Mouse (Mus musculus) lung, adult 18-20 months (tissue): Measurements from ENCODE around the gene Rbm4.
"Not testable (repeated sequence)": the region's sequence is repeated elsewhere in the genome, so short reads cannot be mapped to it uniquely, and the experiment has no call there.

Experiments
- DNase-seq, 2 experiments: peaks; one replicate each; pipeline ENCODE4 v3.0.0; 2022; ENCODE audit warnings: mixed read lengths in 2 of 2

Rbm4 gene

DNA sequence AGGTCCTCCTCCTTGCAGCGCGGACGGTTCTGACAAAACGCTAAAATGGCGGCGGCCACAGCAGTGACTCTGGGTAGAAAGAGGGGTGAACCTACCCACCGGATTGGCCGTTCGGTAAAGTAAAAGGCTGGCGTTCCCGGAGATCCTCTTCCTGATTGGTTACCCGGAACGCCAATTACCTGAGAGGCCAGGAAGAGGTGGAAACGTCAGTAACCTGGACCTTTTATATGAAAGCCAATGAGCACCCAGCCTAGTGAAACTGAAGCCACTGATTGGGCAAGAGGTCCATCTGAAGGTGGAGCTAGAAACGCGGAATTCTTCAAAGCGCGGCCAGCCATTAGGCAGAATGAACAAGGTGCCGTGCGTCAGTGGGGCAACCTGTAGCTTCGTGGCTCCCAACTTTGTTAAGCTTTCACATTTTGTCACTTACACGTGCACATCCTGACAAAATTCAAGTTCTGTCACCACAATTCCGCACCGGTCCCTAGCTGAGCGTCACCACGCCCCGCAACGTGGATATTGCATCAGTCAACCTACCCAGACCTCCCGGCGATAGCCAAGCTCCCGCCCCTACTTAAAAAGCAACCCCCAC lies at the start of gene Rbm4:
Gene Rbm4, minus strand, starts transcription at position 71 of the 592 bp plus-strand sequence.
- peak; percentile 99 for DNase-seq

DNA sequence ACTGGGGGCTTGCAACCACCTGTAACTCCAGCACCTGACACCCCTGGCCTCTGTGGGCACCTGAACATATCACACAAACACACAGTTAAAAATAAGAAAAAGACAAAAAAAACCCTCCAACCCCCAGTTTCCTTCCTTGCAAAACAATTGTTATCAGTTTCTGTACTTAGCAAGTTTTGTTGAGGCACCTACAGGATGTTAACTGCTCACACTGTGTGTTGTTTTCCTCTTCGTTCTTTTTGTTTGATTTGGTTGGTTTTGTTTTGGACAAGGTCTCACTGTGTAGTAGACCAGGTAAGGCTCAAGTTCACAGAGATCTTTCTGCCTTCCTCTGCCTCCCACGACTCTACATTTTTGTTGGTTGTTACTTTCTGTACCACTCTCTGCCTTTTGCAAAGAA lies 48.9 kb upstream of the Rbm4 start:
- no peak for DNase-seq

DNA sequence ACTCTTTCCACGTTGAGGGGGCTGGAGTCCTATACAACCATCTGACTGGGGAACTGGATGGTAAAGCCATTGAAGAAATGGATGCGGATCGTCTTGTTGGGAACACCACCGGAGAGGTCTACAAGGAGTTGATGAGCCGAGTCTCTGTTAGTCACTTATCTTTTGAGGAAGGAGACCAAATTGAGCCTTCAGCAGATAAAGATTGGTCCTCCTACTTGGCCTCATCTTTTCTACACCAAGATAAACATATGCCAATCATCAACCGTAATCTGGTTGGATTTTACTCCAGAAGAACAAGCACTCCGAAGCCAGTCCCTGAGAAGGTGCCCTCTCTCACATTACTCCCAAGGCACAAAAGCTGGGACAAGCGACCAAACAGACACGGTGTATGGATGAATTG lies 47.1 kb upstream of the Rbm4 start:
- no peak for DNase-seq

DNA sequence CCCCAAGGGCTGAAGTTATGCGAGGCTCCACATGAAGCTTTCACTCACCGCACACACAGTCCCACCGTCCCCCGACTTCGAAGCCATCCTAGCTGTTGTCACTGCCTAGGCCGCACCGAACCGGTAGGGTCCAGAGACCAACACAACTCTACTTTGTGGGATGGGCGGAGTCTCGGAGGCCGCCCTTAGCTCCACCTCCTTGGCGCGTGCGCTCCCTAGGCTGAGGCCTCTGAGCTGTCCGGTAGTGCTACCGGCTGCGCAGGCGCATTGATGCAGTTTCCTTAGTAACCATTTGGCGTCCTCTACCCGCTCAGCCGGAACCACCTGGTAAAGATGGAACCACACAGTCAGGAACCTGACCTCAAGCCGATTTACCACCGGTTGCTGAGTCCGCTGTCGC lies 45.4 kb upstream of the Rbm4 start, which contains the start of the genes Ccs and Ccdc87:
Gene Ccs, minus strand, starts transcription at position 184 of the 400 bp plus-strand sequence.
Gene Ccdc87, plus strand, starts transcription at position 218 of the 400 bp plus-strand sequence.
- peak; percentile 98 for DNase-seq

DNA sequence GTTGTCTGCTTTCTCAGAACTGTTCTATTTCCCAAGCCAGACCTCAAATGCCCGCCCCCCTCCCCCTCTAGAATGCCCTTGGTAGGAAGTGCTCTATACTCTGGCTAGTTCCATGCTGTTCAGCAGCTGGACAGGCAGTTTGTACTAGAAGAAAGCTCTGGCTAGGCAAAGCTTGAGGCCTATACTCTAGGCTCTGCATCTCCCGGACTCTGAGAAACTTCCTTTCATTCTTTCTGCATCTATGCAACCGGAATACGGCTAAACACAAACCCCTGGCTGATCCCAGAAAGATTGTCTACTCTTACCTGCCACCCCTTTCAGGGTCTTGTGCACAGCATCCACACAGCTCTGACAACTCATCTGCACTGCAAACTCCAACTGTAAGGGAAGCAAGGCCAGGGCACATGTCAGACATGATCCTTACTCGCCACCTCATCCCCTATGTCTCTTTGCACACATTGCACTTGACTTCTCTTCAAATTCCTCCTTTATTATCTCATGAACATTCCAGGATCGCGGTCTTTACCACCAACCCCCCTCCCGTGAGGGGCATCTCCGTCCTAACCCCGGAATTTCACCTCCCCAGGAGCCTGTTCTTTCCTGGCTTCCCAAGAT lies 44.9 kb upstream of the Rbm4 start:
- no peak for DNase-seq

DNA sequence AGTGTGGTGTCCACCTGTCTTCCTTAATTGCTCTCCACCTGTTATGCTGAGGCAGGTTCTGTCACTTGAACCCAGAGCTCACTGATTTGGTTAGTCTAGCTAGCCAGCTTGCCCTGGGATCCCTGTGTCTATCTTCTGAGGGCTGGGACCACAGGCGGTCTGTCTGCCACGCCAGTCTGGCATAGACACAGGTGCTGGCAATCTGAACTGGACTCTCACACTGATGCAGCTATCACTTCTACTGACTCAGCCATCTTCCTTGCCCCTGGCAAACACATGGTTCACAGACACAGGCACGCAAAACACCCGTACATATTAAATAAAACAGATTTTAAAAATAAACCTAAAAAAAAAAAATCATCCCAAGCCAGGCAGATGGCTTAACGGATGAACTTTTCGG lies 43.3 kb upstream of the Rbm4 start:
- no peak for DNase-seq

DNA sequence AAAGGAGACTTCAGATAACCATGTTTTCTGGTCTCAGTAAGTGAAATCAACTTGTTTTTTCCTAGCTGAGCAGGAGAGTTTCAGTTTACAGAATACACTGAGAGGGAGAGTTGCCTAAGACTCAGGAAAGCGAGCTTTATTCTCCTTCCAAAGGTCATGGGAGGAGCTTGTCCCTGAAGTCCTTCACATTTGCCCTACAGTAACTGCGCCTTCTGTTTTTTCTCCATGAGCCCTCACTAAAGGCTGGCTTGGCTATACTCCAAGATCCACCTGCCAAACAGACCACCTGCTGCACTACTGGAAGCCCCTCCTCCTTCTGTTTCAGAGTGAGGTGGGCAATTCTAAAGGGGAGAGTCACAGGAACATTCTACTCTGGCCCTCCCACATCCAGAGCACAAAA lies 42.4 kb upstream of the Rbm4 start:
- DNase-seq: peak in 1 of 2 experiments; percentile 29

DNA sequence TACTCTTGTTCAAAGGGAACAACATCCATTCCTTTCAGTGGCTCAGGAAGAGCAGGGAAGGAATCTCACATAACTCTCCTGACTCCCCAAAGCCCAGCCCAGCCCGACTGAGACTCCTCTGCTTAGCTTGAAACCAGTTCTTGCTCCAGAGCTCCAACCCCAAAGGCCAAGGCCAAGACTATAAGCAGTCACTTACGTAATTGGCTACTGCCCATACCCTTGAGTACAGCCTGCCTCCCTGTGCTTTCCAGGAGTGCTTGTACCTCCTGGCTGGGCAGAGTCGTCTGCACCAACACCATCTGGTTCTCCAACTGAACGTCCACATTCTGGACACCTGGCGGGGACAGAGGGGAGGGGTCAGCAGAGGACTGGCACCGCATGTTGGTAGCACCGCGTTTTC lies 40.3 kb upstream of the Rbm4 start:
- DNase-seq: peak in 1 of 2 experiments; percentile 38

DNA sequence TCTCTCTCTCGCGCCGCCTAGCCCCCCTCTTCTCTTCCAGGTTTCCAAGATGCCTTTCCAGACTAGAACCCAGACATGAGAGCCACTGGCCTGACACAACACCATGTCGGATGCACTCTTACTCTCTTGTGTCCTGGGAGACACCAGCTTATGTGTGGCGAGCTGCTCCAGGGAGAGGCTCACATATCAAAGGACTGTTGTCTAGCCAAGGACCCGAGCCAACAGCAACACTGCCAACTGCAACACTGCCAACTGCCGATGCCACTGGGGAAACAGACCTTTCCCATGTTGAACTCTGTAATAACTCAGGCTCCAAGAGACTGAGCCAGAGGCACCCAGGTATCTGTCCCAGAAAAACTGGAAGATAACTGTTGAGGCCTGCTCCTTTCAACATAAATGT lies 35.5 kb upstream of the Rbm4 start:
- DNase-seq: peak; percentile 29 to 32

DNA sequence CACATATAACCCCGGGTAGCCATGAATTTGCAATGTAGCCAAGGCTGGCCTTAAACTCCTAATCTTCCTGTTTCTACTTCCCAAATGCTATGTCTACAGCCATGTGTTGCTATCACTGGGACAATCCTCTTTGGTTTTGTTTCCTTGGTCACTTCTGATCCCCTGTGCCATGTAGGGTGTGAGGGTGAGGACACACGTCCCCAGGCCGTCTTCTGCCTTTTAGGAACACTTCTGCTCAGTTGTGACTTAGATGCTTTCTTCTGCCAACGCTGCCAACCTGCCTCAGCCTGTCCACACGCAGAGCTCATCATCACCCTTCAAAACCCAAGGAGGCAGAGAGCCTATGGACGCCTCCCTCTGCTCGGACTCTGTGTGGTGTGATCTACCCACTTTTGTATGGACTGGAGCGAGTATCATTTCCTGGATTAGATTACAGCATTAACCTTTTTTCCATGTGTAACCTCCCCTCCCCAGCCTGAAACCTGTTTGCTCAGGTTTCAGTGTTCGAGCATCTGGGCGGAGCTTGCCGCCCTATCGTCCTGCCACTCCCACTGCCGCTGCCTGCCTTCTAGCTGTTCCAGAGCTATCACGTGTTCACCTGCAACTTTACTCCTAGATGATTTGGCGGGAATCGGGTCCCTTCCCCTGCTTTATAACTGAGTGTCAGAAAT lies 34.9 kb upstream of the Rbm4 start:
- peak; percentile 68 to 78 for DNase-seq

DNA sequence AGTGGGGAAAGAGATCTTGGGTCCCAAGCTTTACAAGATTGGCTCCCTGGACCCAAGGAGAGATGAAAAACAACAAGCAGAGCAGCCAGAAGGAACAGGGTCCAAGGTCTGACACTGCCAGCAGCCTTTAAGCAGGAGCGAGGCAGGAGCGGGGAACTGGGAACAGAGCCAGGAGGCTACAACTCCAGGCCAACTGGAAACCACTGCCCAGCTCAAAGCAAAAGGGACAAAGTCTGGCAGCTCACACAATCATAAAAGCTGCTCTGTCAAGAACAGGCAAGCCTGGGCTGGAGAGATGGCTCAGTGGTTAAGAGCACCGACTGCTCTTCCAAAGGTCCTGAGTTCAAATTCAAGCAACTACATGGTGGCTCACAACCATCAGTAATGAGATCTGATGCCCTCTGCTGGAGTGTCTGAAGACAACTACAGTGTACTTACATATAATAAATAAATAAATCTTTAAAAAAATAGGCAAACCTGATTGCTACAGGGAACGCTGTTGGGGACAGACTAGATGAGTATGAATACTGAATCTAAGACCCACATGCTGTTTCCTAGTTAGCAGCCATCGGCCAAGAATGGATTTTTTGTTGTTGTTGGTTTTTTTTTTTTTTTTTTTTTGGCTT lies 27.1 kb upstream of the Rbm4 start:
- peak; percentile 46 to 59 for DNase-seq

DNA sequence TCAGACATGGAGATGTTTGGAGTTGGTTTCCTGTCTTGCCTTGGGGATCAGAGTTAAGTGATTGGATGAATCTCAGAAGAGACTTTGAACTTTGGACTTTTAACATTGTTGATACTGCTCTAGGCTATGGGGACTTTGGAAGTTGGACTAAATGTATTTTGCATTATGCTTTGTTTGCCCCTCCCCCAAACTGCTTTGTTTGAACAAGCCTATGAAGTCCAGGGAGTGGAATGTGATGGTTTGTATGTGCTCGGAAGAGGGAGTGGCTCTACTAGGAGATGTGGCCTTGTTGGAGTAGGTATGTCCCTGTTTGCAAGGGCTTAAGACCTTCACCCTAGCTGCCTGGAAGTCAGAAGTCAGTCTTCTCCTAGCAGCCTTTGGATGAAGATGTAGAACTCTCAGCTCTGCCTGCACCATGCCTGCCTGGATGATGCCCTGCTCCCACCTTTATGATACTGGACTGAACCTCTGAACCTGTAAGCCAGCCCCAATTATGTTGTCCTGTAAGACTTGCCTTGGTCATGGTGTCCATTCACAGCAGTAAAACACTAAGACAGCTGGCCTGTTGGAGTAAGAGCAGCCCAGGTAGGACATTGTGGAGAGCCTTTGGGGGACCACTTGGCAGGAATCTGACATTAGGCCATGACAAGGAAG lies 23.6 kb upstream of the Rbm4 start:
- no peak for DNase-seq

DNA sequence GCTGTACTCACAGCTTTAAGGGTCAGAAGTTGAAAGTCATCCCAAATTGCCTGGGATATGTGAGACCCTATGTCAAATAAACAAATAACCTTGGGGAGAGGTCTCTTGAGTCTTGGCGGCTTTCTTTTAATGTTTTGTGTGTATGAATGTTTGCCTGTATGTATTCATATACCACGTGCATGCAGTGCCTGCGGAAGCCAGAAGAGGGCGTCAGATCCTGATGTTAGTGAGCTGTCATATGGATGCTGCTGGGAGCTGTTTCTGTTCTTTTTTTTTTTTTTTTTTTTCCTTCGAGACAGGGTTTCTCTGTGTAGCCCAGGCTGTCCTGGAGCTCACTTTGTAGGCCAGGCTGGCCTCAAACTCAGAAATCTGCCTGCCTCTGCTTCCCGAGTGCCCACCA lies 19.3 kb upstream of the Rbm4 start:
- DNase-seq: no peak

DNA sequence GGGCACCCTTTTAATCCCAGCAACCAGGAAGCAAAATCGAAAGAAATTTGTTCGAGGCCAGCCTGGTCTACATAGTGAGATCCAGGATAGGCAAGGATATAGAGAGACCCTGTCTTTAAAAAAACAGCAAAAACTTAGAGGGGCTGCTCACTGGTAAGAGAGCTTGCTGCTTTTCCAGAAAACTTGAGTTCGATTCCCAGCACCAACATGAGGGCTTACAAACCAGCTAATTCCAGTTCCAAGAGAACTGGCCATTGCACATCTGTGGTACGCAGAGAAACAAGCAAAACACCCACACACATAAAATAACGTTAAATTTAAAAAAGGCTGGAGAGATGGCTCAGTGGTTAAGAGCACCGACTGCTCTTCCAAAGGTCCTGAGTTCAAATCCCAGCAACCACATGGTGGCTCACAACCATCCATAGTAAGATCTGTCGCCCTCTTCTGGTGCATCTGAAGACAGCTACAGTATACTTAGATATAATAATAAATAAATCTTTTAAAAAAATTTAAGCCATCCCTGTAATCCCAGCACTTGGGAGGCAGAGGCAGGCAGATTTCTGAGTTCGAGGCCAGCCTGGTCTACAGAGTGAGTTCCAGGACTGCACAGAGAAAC lies 18.7 kb upstream of the Rbm4 start:
- DNase-seq: not testable (repeated sequence)

DNA sequence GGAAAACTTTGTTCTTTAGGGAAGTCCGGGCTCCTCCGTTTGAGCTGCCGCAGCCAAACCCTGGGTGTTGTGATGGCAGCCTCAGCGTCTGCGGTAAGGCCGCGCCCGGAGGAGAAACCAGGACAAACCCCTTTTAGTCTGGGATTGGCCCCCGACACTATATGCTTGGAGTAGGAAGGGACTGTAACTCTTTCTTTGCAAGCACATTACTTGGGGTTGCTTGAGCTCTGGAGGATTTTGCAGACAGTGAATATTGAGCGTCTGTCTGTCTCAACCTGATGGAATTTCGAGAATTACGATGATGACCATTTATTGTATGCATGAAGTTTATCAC lies 18.2 kb upstream of the Rbm4 start:
- DNase-seq: no peak

DNA sequence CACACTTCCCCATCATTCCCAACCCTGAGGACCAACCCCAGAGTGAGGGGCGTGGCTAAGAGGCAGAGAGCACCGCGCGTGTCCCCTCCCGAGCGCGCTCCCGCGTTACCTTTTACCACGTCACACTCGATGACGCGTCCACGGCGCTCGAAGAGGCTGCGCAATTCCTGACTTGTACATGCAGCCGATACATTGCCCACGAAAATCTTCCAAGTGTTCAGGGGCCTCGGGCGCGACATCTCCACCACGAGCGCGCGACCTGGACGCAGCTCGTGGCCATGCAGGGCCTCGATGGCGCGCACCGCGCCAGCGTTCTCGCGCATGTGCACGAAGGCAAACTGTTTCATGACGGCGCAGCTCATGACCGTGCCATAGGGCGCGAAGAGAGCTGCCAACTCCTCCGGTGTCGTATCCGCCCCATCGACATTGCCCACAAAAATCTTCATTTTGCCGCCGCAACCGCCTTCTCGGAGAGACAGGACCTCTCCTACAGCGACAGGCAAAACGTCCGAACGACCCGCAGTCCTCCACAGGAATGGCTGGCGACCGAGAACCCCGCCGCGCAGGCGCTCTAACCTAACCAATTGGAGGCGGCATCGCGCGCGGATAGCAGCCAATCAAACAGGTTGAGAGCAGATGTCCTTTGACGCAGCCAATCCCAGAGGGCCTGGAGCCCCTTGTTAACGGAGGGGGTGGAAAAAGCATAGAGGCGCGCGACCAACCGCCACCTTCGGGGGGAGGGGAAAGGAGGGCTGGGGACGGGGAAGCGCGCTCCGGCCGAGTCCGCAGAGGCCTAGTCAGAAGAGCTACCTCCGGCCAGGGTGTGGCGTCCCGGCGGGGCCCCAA lies 17.6 kb upstream of the Rbm4 start, which contains the start of the genes Gm21992 and Rbm14:
Gene Gm21992, minus strand, starts transcription at position 550 of the 846 bp plus-strand sequence.
Gene Rbm14, minus strand, starts transcription at position 572 of the 846 bp plus-strand sequence.
- peak; percentile 99 for DNase-seq

DNA sequence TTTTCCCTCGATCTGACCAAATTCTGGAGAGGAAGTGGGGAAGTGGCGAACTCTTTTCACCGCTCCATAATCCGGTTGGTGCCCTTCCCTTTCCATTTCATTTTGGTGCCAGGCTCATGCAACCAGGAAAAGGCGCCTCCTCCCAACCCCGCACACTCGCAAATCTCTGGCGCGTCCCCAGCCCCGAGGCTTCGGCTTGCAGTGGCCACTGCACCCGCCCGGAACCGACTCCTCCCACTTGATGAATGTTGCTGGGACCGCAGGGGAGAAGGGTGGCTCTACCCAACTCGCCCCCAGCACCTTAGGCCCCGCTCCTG lies 17.0 kb upstream of the Rbm4 start:
- DNase-seq: no peak

DNA sequence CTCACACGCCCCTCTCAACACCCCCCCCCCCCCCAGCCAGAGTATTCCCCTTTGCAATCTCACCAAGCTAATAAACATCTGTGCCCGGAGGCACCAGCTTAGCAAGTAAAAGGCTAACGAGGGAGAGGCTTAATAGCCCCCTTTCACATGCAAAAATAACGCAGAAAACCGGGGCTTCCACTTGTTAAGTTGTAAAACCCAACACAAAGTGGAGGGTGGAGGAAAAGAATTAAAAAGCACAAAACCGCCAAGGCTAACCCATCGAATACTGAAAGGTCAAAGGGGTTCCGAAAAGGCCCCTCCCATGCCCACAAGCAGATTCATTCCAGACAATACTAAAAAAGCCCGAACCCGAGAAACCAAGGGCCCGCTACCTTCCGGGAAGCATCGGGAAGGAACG lies 16.6 kb upstream of the Rbm4 start:
- DNase-seq: no peak

DNA sequence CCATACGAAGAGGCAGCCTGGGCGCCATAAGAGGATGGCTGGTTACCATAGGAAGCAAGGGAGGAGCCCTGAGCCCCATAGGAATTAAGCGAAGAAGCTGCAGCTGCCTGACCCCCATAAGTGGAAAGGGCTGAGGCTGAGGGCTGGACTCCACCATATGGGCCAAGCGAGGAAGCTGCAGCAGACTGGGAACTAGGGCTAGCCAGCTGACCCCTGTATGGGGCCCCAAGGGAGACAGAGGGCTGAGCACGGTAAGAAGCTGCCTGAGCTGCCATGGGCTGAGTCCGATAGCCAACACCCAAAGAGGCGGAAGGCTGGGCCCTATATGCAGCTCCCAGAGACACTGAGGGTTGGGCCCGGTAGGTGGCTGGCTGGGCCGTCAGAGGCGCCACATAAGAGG lies 9.6 kb upstream of the Rbm4 start:
- DNase-seq: no peak

DNA sequence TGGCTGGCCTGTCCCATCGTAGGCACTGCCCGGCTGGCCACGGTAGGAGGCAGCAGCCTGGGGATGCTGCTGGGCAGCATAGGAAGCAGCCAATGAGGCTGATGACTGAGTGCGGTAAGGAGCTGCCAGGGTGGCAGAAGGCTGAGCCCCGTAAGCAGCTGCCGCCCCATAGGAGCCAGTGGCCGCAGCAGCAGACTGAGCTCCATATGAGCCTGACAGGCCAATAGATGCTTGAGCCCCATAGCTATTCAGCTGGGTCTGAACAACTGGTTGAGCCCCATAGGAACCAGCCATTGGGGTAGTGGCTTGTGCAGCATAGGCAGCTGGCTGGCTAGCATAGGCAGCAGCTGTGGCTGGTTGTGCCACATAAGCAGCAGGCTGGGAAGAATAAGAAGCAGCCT lies 9.0 kb upstream of the Rbm4 start:
- no peak for DNase-seq

DNA sequence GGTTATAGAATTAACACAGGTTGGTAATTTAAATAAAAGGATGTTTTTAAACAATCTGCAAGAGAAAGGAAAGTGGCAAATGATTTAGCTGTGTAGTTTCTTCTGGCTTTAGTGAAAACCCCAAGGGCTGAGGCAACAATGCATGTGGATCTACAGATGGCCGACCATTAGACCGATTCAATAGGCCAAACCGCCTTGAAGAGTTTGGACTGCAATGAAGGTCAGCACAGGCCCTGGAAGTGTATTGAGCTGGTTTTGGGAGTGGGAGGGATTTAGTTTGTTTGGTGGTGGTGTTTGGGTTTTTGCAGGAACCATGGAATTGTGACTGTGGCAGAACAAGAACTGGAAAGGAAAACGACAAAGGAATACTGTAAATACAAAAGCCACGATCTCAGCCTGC lies 5.4 kb upstream of the Rbm4 start:
- DNase-seq: no peak

DNA sequence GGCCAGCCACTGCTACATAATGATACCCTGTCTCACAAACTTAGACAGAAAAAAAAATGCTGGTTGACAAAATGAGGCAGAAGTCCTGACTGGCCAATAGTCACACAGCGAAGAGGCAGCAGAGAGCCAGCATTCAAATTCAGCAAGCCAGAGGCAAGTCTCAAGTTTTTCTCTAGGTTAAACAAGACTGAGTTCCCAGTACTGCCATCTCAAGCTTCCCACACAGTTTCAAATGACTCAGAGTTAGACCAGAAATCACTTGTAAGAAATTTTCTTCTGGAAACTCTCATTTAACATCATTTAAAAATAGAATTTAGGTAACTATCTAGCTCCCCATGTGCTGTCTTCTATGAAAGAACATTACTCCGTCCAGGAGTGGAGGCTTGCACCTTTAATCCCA lies 4.1 kb upstream of the Rbm4 start:
- no peak for DNase-seq
